Mouse (Mus musculus) limb, embryonic 14.5 days (tissue): Measurements from ENCODE around the gene Bcl7c. TPM values are rescaled to one million over a fixed set of nuclear protein-coding genes. Genes with fewer than 3 reads are reported as not detected.

Experiments
- ATAC-seq: fragments of 200-750 bp; cut with Nextera tagmentation; 2 replicates; pipeline ENCODE4 v1.8.0; 2017; ENCODE audit warnings: low read depth, moderate number of reproducible peaks, moderate TSS enrichment; ENCODE audit not compliant: low FRiP score
- DNase-seq: peaks from one replicate; pipeline ENCODE4 v3.0.0-alpha.2; 2015; ENCODE audit warnings: low spot score
- H3K27ac ChIP-seq: fragments of 300-500 bp; sonication (generic); replicated peaks from 2 replicates; pipeline ENCODE4 v1.5.1; 2014; ENCODE audit warnings: low read depth, mild to moderate bottlenecking, low read length, moderate library complexity, mixed read lengths
- H3K27me3 ChIP-seq: fragments of 300-500 bp; sonication (generic); 2 replicates; pipeline ENCODE4 v1.6.1; 2014; ENCODE audit warnings: low read length, mixed read lengths; ENCODE audit not compliant: control insufficient read depth, insufficient read depth
- H3K36me3 ChIP-seq: fragments of 300-500 bp; sonication (generic); 2 replicates; pipeline ENCODE4 v1.6.1; 2014; ENCODE audit warnings: mild to moderate bottlenecking, low read length, moderate library complexity, mixed read lengths; ENCODE audit not compliant: control insufficient read depth, insufficient read depth
- H3K4me1 ChIP-seq: fragments of 300-500 bp; sonication (generic); 2 replicates; pipeline ENCODE4 v1.6.1; 2014; ENCODE audit warnings: antibody characterized with exemption, low read length, mixed read lengths; ENCODE audit not compliant: control insufficient read depth, insufficient read depth
- H3K4me2 ChIP-seq: fragments of 300-500 bp; sonication (generic); replicated peaks from 2 replicates; pipeline ENCODE4 v1.6.1; 2014; ENCODE audit warnings: low read depth, mild to moderate bottlenecking, low read length, moderate library complexity; ENCODE audit not compliant: severe bottlenecking
- H3K4me3 ChIP-seq: fragments of 300-500 bp; sonication (generic); replicated peaks from 2 replicates; pipeline ENCODE4 v1.5.1; 2014; ENCODE audit warnings: low read length
- H3K9ac ChIP-seq: fragments of 300-500 bp; sonication (generic); 2 replicates; pipeline ENCODE4 v1.6.1; 2014; ENCODE audit warnings: mild to moderate bottlenecking, low read depth, low read length, moderate library complexity; ENCODE audit not compliant: severe bottlenecking
- H3K9me3 ChIP-seq: fragments of 300-500 bp; sonication (generic); 2 replicates; pipeline ENCODE4 v1.6.1; 2016; ENCODE audit warnings: low read length; ENCODE audit not compliant: control insufficient read depth
- POLR2A ChIP-seq: fragments of 200-500 bp; IDR thresholded peaks from 2 replicates; pipeline ENCODE4 v1.8.0; 2012; ENCODE audit warnings: inconsistent platforms, mild to moderate bottlenecking, moderate library complexity, borderline replicate concordance; ENCODE audit not compliant: insufficient read depth, insufficient read length; ENCODE audit errors: extremely low read depth
- WGBS: fragments of 180-500 bp; shearing (Covaris S2); extraction: QIAGEN DNeasy Blood & Tissue Kit; methylation state at CpG from one replicate; pipeline ENCODE4 v1.1.7; 2014; 5-methylcytosine and 5-hydroxymethylcytosine counted together
- polyA plus RNA-seq, 2 experiments: library from polyadenylated mRNA; depleted of rRNA in 1 of 2; stranded (reverse) in 1 of 2; unstranded in 1 of 2; fragments of >200 nt; fragmentation: Nextera tagmentation in 1 of 2; extraction: Ambion mirVana in 1 of 2; gene quantifications; 2 replicates each; pipeline versions ENCODE4 v1.2.1 to v1.2.3; 2012 to 2014

The Bcl7c gene
- polyA plus RNA-seq, 2 experiments, result 90.0 to 102 TPM

GRCm38 (mm10) chr7:127680541-127680940 lies 28.2 kb downstream of the Bcl7c start:
- Histone ChIP-seq H3K27me3 (no peaks in the 10 kb centered on the region), H3K9ac (no peak overlapping the region), H3K4me1 (no peaks in the 10 kb centered on the region), H3K27ac (no peak overlapping the region), H3K9me3 (no peaks in the 10 kb centered on the region), H3K36me3 (peaks cover 14% of the 10 kb centered on the region), H3K4me2 (no peak overlapping the region), H3K4me3 (no peak overlapping the region)
- no peak for TF ChIP-seq POLR2A
- ATAC-seq (no peak), DNase-seq (no peak)
- WGBS, result 84% methylated on average over 13 of the region's 13 CpGs

DNA sequence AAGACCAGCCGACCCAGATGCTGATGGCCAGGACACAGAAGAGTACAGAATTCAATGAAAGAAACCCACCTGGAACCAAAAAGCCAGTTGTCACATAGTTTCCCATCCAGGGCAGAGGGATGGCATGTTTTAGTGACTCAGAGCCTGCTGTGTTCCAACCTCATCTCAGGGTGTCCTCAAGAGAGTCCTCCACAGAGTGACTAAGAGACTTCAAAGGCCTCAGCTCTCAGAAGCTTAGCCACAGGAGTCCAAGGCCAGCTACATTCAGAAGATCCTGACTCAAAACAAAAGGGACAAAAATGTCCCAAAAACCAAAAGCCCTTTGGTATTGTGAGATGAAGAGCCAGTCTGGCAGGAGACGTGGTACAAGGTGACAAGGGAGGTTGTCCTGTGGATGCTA lies 29.9 kb downstream of the Bcl7c start:
- peaks cover 9% of the 10 kb centered on the region; the same call in 1 of the 2 replicates for H3K36me3 ChIP-seq
- H3K9me3 ChIP-seq, result no peaks in the 10 kb centered on the region
- H3K27ac ChIP-seq, result no peak overlapping the region
- no peak overlapping the region for H3K9ac ChIP-seq
- ATAC-seq (no peak), DNase-seq (no peak)
- no peak overlapping the region for H3K4me3 ChIP-seq
- WGBS, result 77% methylated on average over 2 of the region's 2 CpGs
- no peak overlapping the region for H3K4me2 ChIP-seq
- no peaks in the 10 kb centered on the region for H3K27me3 ChIP-seq
- H3K4me1 ChIP-seq, result no peaks in the 10 kb centered on the region
- TF ChIP-seq POLR2A, result no peak

DNA sequence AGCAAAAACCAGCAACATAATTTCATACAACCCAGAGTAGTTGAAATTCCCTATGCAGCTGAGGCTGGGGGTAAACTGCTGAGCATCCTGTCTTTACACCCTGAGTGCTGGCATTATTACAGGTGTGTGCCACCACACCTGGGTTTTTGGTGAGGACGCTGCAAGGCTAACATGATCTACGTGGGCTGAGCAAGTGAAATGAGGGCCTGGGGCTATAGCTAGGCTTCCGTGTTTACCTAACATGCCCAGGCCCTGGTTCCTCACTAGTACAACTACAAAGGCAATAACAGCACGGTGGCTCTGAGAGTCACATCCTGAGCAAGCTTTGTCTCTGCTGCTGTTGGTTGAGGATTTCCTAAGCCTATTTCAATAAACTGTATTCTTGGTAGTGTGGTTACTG lies 31.1 kb downstream of the Bcl7c start:
- TF ChIP-seq POLR2A, result no peak
- no peak for DNase-seq
- ATAC-seq, result no peak
- Histone ChIP-seq H3K36me3 (peaks cover 9% of the 10 kb centered on the region; the same call in 1 of the 2 replicates), H3K4me2 (no peak overlapping the region), H3K27ac (no peak overlapping the region), H3K4me3 (no peak overlapping the region), H3K4me1 (no peaks in the 10 kb centered on the region), H3K9ac (no peak overlapping the region), H3K9me3 (no peaks in the 10 kb centered on the region), H3K27me3 (no peaks in the 10 kb centered on the region)
- 82% methylated on average over 4 of the region's 4 CpGs for WGBS

GRCm38 (mm10) chr7:127677077-127677476 lies 31.7 kb downstream of the Bcl7c start:
- no peak for TF ChIP-seq POLR2A
- WGBS, result 72% methylated on average over 6 of the region's 6 CpGs
- no peak for ATAC-seq

DNA sequence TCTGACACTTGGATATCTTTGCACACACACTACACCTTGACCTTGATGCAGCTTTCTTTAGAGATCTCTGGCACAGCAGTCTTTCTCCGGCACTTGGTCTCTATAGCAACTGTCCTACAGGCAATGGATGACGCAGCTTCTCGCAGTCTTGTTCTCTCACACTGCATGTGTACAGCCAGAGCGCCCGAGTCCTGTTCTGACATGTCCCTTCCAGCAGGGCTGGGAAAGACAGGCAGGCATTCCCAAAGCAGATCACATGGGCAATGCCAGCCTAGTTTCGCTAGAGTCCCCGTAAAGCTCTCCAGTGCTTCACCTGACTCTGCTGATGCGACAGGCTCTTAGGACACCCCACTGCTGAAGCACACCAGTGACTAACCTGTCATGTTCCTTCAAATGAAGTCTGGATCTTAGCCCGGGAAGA lies 33.3 kb downstream of the Bcl7c start:
- H3K36me3 ChIP-seq, result peaks cover 4% of the 10 kb centered on the region; the same call in 1 of the 2 replicates
- no peak overlapping the region for H3K9ac ChIP-seq
- no peak overlapping the region for H3K27ac ChIP-seq
- TF ChIP-seq POLR2A, result no peak
- H3K27me3 ChIP-seq, result no peaks in the 10 kb centered on the region
- no peak for DNase-seq
- H3K4me3 ChIP-seq, result no peak overlapping the region
- WGBS, result 75% methylated on average over 9 of the region's 9 CpGs
- ATAC-seq, result peak; percentile 62
- H3K4me1 ChIP-seq, result no peaks in the 10 kb centered on the region
- H3K9me3 ChIP-seq, result no peaks in the 10 kb centered on the region
- H3K4me2 ChIP-seq, result no peak overlapping the region

More at GRCm38 (mm10) chr7:127677077-127677476, 31.7 kb downstream of the Bcl7c start:
- no peak overlapping the region for H3K9ac ChIP-seq
- no peaks in the 10 kb centered on the region for H3K27me3 ChIP-seq
- H3K27ac ChIP-seq, result no peak overlapping the region
- no peak overlapping the region for H3K4me2 ChIP-seq
- DNase-seq, result no peak
- peaks cover 4% of the 10 kb centered on the region; the same call in 1 of the 2 replicates for H3K36me3 ChIP-seq
- H3K9me3 ChIP-seq, result no peaks in the 10 kb centered on the region
- no peaks in the 10 kb centered on the region for H3K4me1 ChIP-seq
- no peak overlapping the region for H3K4me3 ChIP-seq

DNA sequence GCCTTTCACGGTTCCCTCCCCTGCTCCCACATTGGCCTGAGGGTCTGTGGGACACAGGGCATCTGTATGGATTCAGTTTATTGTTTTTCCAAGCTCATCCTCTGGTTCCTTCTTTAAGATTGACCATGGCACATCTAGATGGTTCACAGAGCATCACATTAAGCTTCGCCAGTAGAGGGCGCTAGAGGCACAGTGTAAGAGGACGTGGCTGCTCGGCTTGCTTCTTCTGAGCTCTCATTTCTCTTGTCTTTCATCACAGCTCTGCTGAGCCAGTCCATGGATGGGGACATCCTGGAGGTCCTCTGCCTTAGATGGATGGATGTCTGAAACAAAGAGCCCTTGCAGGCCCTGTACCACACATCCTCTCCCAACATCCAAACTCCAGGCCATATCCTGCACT lies 33.8 kb downstream of the Bcl7c start:
- WGBS, result 3% methylated on average over 5 of the region's 5 CpGs
- Histone ChIP-seq H3K4me2 (no peak overlapping the region), H3K9me3 (no peaks in the 10 kb centered on the region), H3K4me1 (no peaks in the 10 kb centered on the region), H3K27ac (no peak overlapping the region), H3K9ac (no peak overlapping the region), H3K27me3 (no peaks in the 10 kb centered on the region), H3K4me3 (no peak overlapping the region), H3K36me3 (peaks cover 4% of the 10 kb centered on the region; the same call in 1 of the 2 replicates)
- ATAC-seq, result peak; percentile 83
- peak; percentile 94 for DNase-seq
- TF ChIP-seq POLR2A, result no peak; the same call in 1 of the 2 replicates
